Mouse (Mus musculus): ENCODE measurements at regions not wholly inside any gene's neighbourhood (a gene's known extent, or its start where the extent isn't known, plus 50 kb on each side); places are given as distances from the start of the nearest gene placed in this dataset.
"Not testable (repeated sequence)": the region's sequence is repeated elsewhere in the genome, so short reads cannot be mapped to it uniquely, and the experiment has no call there.

DNA sequence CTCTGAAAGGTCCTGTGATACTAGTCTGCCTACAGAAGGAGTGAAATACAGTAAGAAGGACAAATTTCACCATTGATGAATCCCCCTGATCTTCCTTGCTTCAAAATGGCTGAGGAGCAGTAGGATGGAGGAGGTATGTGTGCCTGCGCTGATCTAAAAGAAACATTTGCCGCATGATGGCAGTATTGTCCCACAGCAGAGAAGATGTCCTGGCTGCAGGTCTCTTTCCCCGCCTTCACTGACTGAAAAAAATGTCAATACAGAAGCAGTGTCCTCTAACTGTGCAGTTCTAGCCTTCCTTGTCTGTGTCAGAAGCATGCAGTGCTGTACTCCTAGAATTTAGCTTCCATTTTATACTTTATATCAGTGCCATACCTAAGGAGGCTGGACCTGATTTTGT is 172.0 kb upstream of the Olfr1324 start:
- TF ChIP-seq EP300 (IDR thresholded peaks at IDR 0.05; ENCODE audit: low read depth): not testable (repeated sequence)
- TF ChIP-seq CTCF (IDR thresholded peaks at IDR 0.05; ENCODE audit: low read depth): peak; percentile 80
